Mouse (Mus musculus) midbrain, embryonic 14.5 days (tissue): Measurements from ENCODE around the gene Ckm. TPM values are rescaled to one million over a fixed set of nuclear protein-coding genes. Genes with fewer than 3 reads are reported as not detected.

Experiments
- ATAC-seq: fragments of 200-750 bp; cut with Nextera tagmentation; 2 replicates; pipeline ENCODE4 v1.8.0; 2017; ENCODE audit warnings: moderate number of reproducible peaks, moderate library complexity; ENCODE audit not compliant: low FRiP score, low TSS enrichment
- DNase-seq: peaks from one replicate; pipeline ENCODE4 v3.0.0-alpha.2; 2015
- H3K27ac ChIP-seq: fragments of 300-500 bp; sonication (generic); replicated peaks from 2 replicates; pipeline ENCODE4 v1.5.1; 2014; ENCODE audit warnings: mild to moderate bottlenecking, low read depth, low read length, moderate library complexity
- H3K27me3 ChIP-seq: fragments of 300-500 bp; sonication (generic); 2 replicates; pipeline ENCODE4 v1.6.1; 2014; ENCODE audit warnings: low read length, control low read depth, mixed read lengths; ENCODE audit not compliant: control insufficient read depth, insufficient read depth
- H3K36me3 ChIP-seq: fragments of 300-500 bp; sonication (generic); 2 replicates; pipeline ENCODE4 v1.6.1; 2014; ENCODE audit warnings: low read length, control low read depth; ENCODE audit not compliant: control insufficient read depth, insufficient read depth
- H3K4me1 ChIP-seq: fragments of 300-500 bp; sonication (generic); 2 replicates; pipeline ENCODE4 v1.6.1; 2014; ENCODE audit warnings: mild to moderate bottlenecking, antibody characterized with exemption, low read length, control low read depth; ENCODE audit not compliant: control insufficient read depth, insufficient read depth
- H3K4me2 ChIP-seq: fragments of 300-500 bp; sonication (generic); 2 replicates; pipeline ENCODE4 v1.6.1; 2014; ENCODE audit warnings: mild to moderate bottlenecking, low read length, moderate library complexity
- H3K4me3 ChIP-seq: fragments of 300-500 bp; sonication (generic); replicated peaks from 2 replicates; pipeline ENCODE4 v1.5.1; 2014; ENCODE audit warnings: low read depth, low read length
- H3K9ac ChIP-seq: fragments of 300-500 bp; sonication (generic); replicated peaks from 2 replicates; pipeline ENCODE4 v1.6.1; 2014; ENCODE audit warnings: mild to moderate bottlenecking, low read length, moderate library complexity
- H3K9me3 ChIP-seq: fragments of 300-500 bp; sonication (generic); 2 replicates; pipeline ENCODE4 v1.6.1; 2016; ENCODE audit warnings: low read length, control low read depth, mixed read lengths; ENCODE audit not compliant: control insufficient read depth
- WGBS: fragments of 180-500 bp; shearing (Covaris S2); extraction: QIAGEN DNeasy Blood & Tissue Kit; methylation state at CpG from one replicate; pipeline ENCODE4 v1.1.7; 2014; 5-methylcytosine and 5-hydroxymethylcytosine counted together
- polyA plus RNA-seq: library from polyadenylated mRNA; unstranded; fragments of >200 nt; fragmentation: Nextera tagmentation; extraction: Ambion mirVana; gene quantifications from 2 replicates; pipeline ENCODE4 v1.2.1, GENCODE M21; 2014

The Ckm gene
- polyA plus RNA-seq, 1 experiment from 2014 or later = not detected

GRCm38 (mm10) chr7:19449165-19449564, 44.6 kb downstream of the Ckm start:
- no peak overlapping the region for H3K27ac ChIP-seq
- no peaks in the 10 kb centered on the region for H3K27me3 ChIP-seq
- WGBS = 87% methylated on average over 12 of the region's 12 CpGs
- no peak overlapping the region for H3K4me2 ChIP-seq
- no peaks in the 10 kb centered on the region for H3K4me1 ChIP-seq
- H3K36me3 ChIP-seq = peaks cover 66% of the 10 kb centered on the region
- no peak overlapping the region for H3K4me3 ChIP-seq
- no peaks in the 10 kb centered on the region for H3K9me3 ChIP-seq
- no peak overlapping the region for H3K9ac ChIP-seq
- ATAC-seq = no peak
- no peak for DNase-seq

GRCm38 (mm10) chr7:19455186-19455585, 50.6 kb downstream of the Ckm start:
- H3K4me2 ChIP-seq = no peak overlapping the region
- 93% methylated on average over 4 of the region's 4 CpGs for WGBS
- no peak for ATAC-seq

GRCm38 (mm10) chr7:19455819-19456495, 51.4 kb downstream of the Ckm start:
- peaks cover 22% of the 10 kb centered on the region for H3K36me3 ChIP-seq
- H3K4me2 ChIP-seq = no peak overlapping the region
- H3K27ac ChIP-seq = no peak overlapping the region
- ATAC-seq (no peak), DNase-seq (no peak)
- 66% methylated on average over 11 of the region's 11 CpGs for WGBS
- H3K4me3 ChIP-seq = no peak overlapping the region
- peaks cover 11% of the 10 kb centered on the region for H3K4me1 ChIP-seq
- no peak overlapping the region for H3K9ac ChIP-seq
- H3K9me3 ChIP-seq = no peaks in the 10 kb centered on the region
- no peaks in the 10 kb centered on the region for H3K27me3 ChIP-seq

More at GRCm38 (mm10) chr7:19455186-19455585, 50.6 kb downstream of the Ckm start:
- Histone ChIP-seq H3K36me3 (peaks cover 29% of the 10 kb centered on the region), H3K4me1 (peaks cover 11% of the 10 kb centered on the region), H3K4me3 (no peak overlapping the region), H3K9me3 (no peaks in the 10 kb centered on the region), H3K27me3 (no peaks in the 10 kb centered on the region), H3K27ac (no peak overlapping the region), H3K9ac (no peak overlapping the region)
- DNase-seq = no peak

DNA sequence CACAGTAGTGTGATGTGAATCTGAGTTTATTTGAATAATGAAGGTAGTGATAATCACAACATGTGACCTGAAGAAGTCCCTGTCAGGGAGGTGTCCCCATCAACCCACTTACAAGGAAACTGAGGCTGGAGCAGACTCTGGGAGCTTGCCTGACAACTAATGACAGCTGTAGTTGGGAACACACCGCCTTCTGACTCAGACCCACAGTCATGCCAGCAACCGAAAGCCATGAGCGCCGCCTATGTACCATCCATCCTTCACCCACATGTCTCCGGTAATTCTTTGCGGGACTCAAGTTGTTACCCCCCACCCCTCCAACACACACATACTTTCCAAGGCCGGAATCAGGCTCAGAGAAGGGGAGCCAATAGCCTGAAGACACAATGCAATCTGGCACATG, 52.1 kb downstream of the Ckm start:
- H3K4me3 ChIP-seq = peak overlapping the region; percentile 90; the same call in 1 of the 2 replicates
- DNase-seq (no peak), ATAC-seq (no peak)
- H3K9me3 ChIP-seq = no peaks in the 10 kb centered on the region
- no peak overlapping the region for H3K27ac ChIP-seq
- peaks cover 11% of the 10 kb centered on the region for H3K4me1 ChIP-seq
- H3K9ac ChIP-seq = no peak overlapping the region
- WGBS = 96% methylated on average over 7 of the region's 7 CpGs
- peaks cover 15% of the 10 kb centered on the region for H3K36me3 ChIP-seq
- peak overlapping the region; percentile 95 for H3K4me2 ChIP-seq
- no peaks in the 10 kb centered on the region for H3K27me3 ChIP-seq

DNA sequence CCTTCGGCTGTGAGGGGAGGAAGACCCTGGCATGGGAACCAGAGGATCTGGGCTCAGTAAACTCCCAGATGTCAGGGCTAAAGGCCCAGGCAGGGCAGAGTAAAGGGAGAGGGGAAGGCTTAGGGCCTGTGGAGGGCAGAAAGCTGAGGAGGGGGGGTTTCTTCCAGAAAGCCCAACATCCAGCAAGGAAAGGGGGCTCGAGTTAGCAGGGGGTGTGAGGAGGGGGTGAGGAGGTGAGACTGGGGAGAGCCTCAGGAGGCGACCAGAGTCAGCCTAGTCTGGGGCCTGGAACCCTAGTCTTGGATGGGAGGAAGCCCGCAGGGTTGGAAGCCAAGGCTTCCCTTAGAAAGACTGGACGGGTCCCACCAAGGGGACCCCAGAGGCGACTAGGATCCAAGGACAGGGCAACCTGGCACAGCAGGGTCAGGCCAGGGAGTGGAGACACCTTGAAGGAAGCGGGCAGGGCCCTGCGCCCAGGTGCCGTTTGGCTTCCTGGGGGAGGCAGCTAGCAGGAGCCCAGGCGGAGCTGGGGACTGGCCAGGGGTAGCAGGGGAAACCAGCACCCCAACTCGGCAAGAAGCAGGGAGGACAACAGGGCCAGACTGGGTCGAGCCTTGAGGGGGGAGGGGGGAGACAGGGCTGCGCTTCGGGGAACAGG, 53.0 kb downstream of the Ckm start:
- Histone ChIP-seq H3K4me3 (peak overlapping the region; percentile 90), H3K27me3 (no peaks in the 10 kb centered on the region), H3K27ac (peak overlapping the region; percentile 79), H3K9ac (peak overlapping the region; percentile 90), H3K4me1 (peaks cover 11% of the 10 kb centered on the region), H3K4me2 (peak overlapping the region; percentile 95), H3K36me3 (peaks cover 12% of the 10 kb centered on the region; the same call in 1 of the 2 replicates), H3K9me3 (no peaks in the 10 kb centered on the region)
- DNase-seq (no peak), ATAC-seq (peak; percentile 29; the same call in 1 of the 2 replicates)
- WGBS = 9% methylated on average over 14 of the region's 14 CpGs

GRCm38 (mm10) chr7:19458072-19458486, 53.5 kb downstream of the Ckm start:
- H3K27me3 ChIP-seq = no peaks in the 10 kb centered on the region
- H3K27ac ChIP-seq = peak overlapping the region; percentile 79
- 0% methylated on average over 31 of the region's 31 CpGs for WGBS
- peaks cover 11% of the 10 kb centered on the region for H3K4me1 ChIP-seq
- peaks cover 12% of the 10 kb centered on the region; the same call in 1 of the 2 replicates for H3K36me3 ChIP-seq
- H3K9ac ChIP-seq = peak overlapping the region; percentile 90
- peak overlapping the region; percentile 95 for H3K4me2 ChIP-seq
- no peaks in the 10 kb centered on the region for H3K9me3 ChIP-seq
- peak; percentile 78 for DNase-seq
- peak; percentile 71 for ATAC-seq
- peak overlapping the region; percentile 90 for H3K4me3 ChIP-seq

DNA sequence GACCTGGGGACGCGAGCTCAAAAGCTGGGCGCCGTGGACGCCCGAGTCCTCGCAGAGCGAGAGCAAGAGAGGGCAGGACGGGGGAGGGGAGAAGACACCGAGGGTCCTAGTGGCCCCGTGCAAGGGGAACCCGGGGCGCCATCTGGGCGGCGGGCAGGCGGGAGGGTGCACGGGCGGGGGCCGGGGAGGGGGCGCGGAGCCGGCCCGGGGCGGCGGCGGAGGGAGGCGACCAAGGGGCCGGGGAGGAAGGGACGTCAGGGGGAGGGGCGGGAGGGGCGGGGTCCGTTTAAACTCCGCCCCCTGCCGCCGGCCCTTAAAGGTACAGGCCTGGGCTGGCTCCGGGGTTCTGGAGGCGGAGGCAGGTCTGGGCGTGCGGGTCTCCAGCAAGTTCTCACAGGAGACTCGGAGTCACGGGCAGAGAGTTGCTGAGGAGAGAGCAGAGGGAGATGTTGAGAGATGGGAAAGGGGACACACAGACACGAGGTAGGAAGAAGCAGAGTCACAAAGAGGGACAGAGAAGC, 54.1 kb downstream of the Ckm start, which contains the start of gene Mark4:
Gene Mark4 (minus strand): TSS at position 231 of the 521 bp plus-strand sequence.
- Histone ChIP-seq H3K9ac (peak within 1 kb of the TSS; percentile 90), H3K27me3 (no peaks in the 10 kb centered on the region), H3K4me1 (peaks cover 11% of the 10 kb centered on the region), H3K4me3 (peak within 1 kb of the TSS; percentile 90), H3K9me3 (no peaks in the 10 kb centered on the region), H3K36me3 (peaks cover 12% of the 10 kb centered on the region; the same call in 1 of the 2 replicates), H3K4me2 (peak within 1 kb of the TSS; percentile 95), H3K27ac (peak within 1 kb of the TSS; percentile 79)
- WGBS = 3% methylated on average over 33 of the region's 42 CpGs
- ATAC-seq = peak; percentile 86
- DNase-seq = peak; percentile 94

DNA sequence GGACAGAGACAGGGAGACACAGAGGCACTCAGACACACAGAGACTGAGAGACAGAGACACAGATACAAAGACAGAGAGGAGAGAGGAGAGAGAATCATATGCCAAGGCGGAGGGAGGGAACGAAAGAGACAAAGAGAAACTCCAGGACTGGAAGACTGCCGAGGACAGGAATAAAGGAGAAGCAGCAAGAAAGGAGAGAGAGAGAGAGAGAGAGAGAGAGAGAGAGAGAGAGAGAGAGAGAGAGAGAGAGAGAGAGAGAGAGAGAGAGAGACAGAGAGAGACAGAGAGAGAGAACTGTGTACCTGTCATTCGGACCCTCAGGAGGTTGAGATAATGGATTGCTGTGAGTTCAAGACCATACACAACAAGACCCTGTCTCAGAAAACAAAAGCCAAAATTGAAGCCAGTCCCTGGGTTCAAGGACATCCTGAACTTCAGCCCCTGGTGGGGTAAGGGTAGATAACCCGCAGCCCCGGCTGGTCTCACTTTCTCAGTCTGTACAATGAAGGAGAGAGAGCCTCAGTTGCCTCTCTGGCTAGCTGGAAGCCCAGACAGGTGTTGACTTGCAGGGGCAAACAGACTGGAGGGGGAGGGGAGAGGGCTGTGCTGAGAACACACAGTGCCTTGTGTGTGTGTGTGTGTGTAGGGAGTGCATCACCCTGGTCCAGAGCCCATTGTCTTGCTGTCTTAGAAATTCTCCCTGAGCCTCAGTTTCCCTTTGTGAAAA, 54.7 kb downstream of the Ckm start:
- peak overlapping the region; percentile 90 for H3K9ac ChIP-seq
- H3K4me2 ChIP-seq = peak overlapping the region; percentile 95
- H3K4me1 ChIP-seq = peaks cover 11% of the 10 kb centered on the region
- peak overlapping the region; percentile 90 for H3K4me3 ChIP-seq
- WGBS = 23% methylated on average over 6 of the region's 6 CpGs
- DNase-seq (peak; percentile 19), ATAC-seq (peak; percentile 16; the same call in 1 of the 2 replicates)
- H3K9me3 ChIP-seq = no peaks in the 10 kb centered on the region
- H3K27me3 ChIP-seq = no peaks in the 10 kb centered on the region
- peaks cover 12% of the 10 kb centered on the region; the same call in 1 of the 2 replicates for H3K36me3 ChIP-seq
- peak overlapping the region; percentile 79 for H3K27ac ChIP-seq
